Mouse (Mus musculus) olfactory bulb, adult 2 months (tissue): ENCODE results near the gene Omt2a.

Experiments used
- CTCF ChIP-seq: fragments of 200-500 bp; IDR thresholded peaks from 2 replicates; pipeline ENCODE4 v1.5.1; 2012; ENCODE audit warnings: low read depth, mild to moderate bottlenecking, low read length, moderate library complexity; ENCODE audit not compliant: insufficient read depth
- POLR2A ChIP-seq: fragments of 200-500 bp; IDR thresholded peaks from 2 replicates; pipeline ENCODE4 v1.6.1; 2012; ENCODE audit warnings: mild to moderate bottlenecking, low read depth, low read length, moderate library complexity; ENCODE audit not compliant: insufficient read depth

GRCm38 (mm10) chr9:78314696-78315095 is at the start of gene Omt2a:
- TF ChIP-seq POLR2A, result no peak
- no peak for TF ChIP-seq CTCF
